Mouse (Mus musculus): ENCODE data around the gene Ptrh1. TPM values are rescaled to one million over a fixed set of nuclear protein-coding genes. Genes with fewer than 3 reads are reported as not detected.

Ptrh1 gene
- total and polyA plus RNA-seq, 3 experiments: 2.2 to 4.2 (median 2.4) TPM

- no peak for TF ChIP-seq CTCF (IDR thresholded peaks at IDR 0.05)
- no peak for TF ChIP-seq POLR2A (IDR thresholded peaks at IDR 0.05; ENCODE audit: insufficient read depth, low read depth, low read length)
- no peak for TF ChIP-seq EP300 (IDR thresholded peaks at IDR 0.05; ENCODE audit: insufficient read depth, low read depth, low read length)
- DNase-seq: no peak
- Histone ChIP-seq H3K9ac (ENCODE audit: low read depth, low read length) (peak overlapping the region; percentile 13), H3K27me3 (ENCODE audit: control insufficient read depth, insufficient read depth, low read length) (no peaks in the 10 kb centered on the region), H3K4me1 (ENCODE audit: control insufficient read depth, insufficient read depth, low read length) (peaks cover 23% of the 10 kb centered on the region), H3K4me3 (no peak overlapping the region; the same call in 1 of the 2 replicates), H3K79me2 (replicated peaks; ENCODE audit: control insufficient read depth, insufficient read depth, low read length) (no peaks in the 10 kb centered on the region), H3K27ac (peak overlapping the region; percentile 87), H3K36me3 (ENCODE audit: control insufficient read depth, insufficient read depth, low read length) (peaks cover 2% of the 10 kb centered on the region)
- intact Hi-C loops (cut with DNase I): loop anchor here (5.0 kb wide), 1 partner anchor 80 kb away; no protein-coding TSS in a partner anchor
- WGBS: 34% methylated on average over 4 of the region's 4 CpGs
Observed at GRCm38 (mm10) chr2:32731911-32732310, 43.7 kb upstream of the Ptrh1 start.

- TF ChIP-seq EP300 (IDR thresholded peaks at IDR 0.05; ENCODE audit: insufficient read depth, low read depth, low read length) (peak; percentile 51; the same call in 1 of the 2 replicates), CTCF (IDR thresholded peaks at IDR 0.05) (no peak), POLR2A (IDR thresholded peaks at IDR 0.05; ENCODE audit: insufficient read depth, low read depth, low read length) (peak; percentile 52)
- Histone ChIP-seq H3K27ac (peak overlapping the region; percentile 87), H3K4me3 (no peak overlapping the region; the same call in 1 of the 2 replicates), H3K27me3 (ENCODE audit: control insufficient read depth, insufficient read depth, low read length) (no peaks in the 10 kb centered on the region), H3K4me1 (ENCODE audit: control insufficient read depth, insufficient read depth, low read length) (peaks cover 22% of the 10 kb centered on the region), H3K9ac (ENCODE audit: low read depth, low read length) (no peak overlapping the region), H3K79me2 (replicated peaks; ENCODE audit: control insufficient read depth, insufficient read depth, low read length) (no peaks in the 10 kb centered on the region), H3K36me3 (ENCODE audit: control insufficient read depth, insufficient read depth, low read length) (peaks cover 2% of the 10 kb centered on the region)
- WGBS: 41% methylated on average over 6 of the region's 6 CpGs
- intact Hi-C loops (cut with DNase I): loop anchor here (5.0 kb wide), 1 partner anchor 80 kb away; no protein-coding TSS in a partner anchor
- no peak for DNase-seq
Observed at GRCm38 (mm10) chr2:32732695-32733094, 42.9 kb upstream of the Ptrh1 start.

- peaks cover 22% of the 10 kb centered on the region for H3K4me1 ChIP-seq (ENCODE audit: control insufficient read depth, insufficient read depth, low read length)
- intact Hi-C loops (cut with DNase I): loop anchor here (5.0 kb wide), 1 partner anchor 82 kb away; no protein-coding TSS in a partner anchor
- H3K79me2 ChIP-seq (replicated peaks; ENCODE audit: control insufficient read depth, insufficient read depth, low read length): no peaks in the 10 kb centered on the region
- H3K36me3 ChIP-seq (ENCODE audit: control insufficient read depth, insufficient read depth, low read length): peaks cover 6% of the 10 kb centered on the region
- H3K27ac ChIP-seq: peak overlapping the region; percentile 79
- peak overlapping the region; percentile 30; the same call in 1 of the 2 replicates for H3K9ac ChIP-seq (ENCODE audit: low read depth, low read length)
- peak overlapping the region; percentile 7 for H3K4me3 ChIP-seq
- TF ChIP-seq POLR2A (IDR thresholded peaks at IDR 0.05; ENCODE audit: insufficient read depth, low read depth, low read length) (0 out of 2 replicates have a peak, but pooled peaks have one; percentile 29), EP300 (IDR thresholded peaks at IDR 0.05; ENCODE audit: insufficient read depth, low read depth, low read length) (no peak)
- WGBS: 39% methylated on average over 4 of the region's 4 CpGs
- H3K27me3 ChIP-seq (ENCODE audit: control insufficient read depth, insufficient read depth, low read length): no peaks in the 10 kb centered on the region
- DNase-seq: no peak
Observed at GRCm38 (mm10) chr2:32734480-32734879, 41.1 kb upstream of the Ptrh1 start.

- intact Hi-C loops (cut with DNase I): loop anchor here (5.0 kb wide), 1 partner anchor 83 kb away; no protein-coding TSS in a partner anchor
- Histone ChIP-seq H3K36me3 (ENCODE audit: control insufficient read depth, insufficient read depth, low read length) (peaks cover 6% of the 10 kb centered on the region), H3K9ac (ENCODE audit: low read depth, low read length) (peak overlapping the region; percentile 30; the same call in 1 of the 2 replicates), H3K27me3 (ENCODE audit: control insufficient read depth, insufficient read depth, low read length) (no peaks in the 10 kb centered on the region), H3K4me3 (peak overlapping the region; percentile 35), H3K27ac (peak overlapping the region; percentile 79), H3K79me2 (replicated peaks; ENCODE audit: control insufficient read depth, insufficient read depth, low read length) (no peaks in the 10 kb centered on the region), H3K4me1 (ENCODE audit: control insufficient read depth, insufficient read depth, low read length) (peaks cover 24% of the 10 kb centered on the region)
- peak; percentile 100 for TF ChIP-seq EP300 (IDR thresholded peaks at IDR 0.05; ENCODE audit: insufficient read depth, low read depth, low read length)
- TF ChIP-seq CTCF (IDR thresholded peaks at IDR 0.05): no peak
- peak; percentile 54; the same call in 1 of the 2 replicates for TF ChIP-seq POLR2A (IDR thresholded peaks at IDR 0.05; ENCODE audit: insufficient read depth, low read depth, low read length)
- DNase-seq: peak; percentile 83 to 87
- WGBS: 47% methylated on average over 4 of the region's 4 CpGs
Observed at GRCm38 (mm10) chr2:32734933-32735332, 40.7 kb upstream of the Ptrh1 start.

- no peak for TF ChIP-seq EP300 (IDR thresholded peaks at IDR 0.05; ENCODE audit: insufficient read depth, low read depth, low read length)
- TF ChIP-seq CTCF (IDR thresholded peaks at IDR 0.05): no peak
- no peak for TF ChIP-seq POLR2A (IDR thresholded peaks at IDR 0.05; ENCODE audit: insufficient read depth, low read depth, low read length)
- intact Hi-C loops (cut with DNase I): no loop called here
- peak overlapping the region; percentile 79 for H3K27ac ChIP-seq
- peaks cover 8% of the 10 kb centered on the region for H3K36me3 ChIP-seq (ENCODE audit: control insufficient read depth, insufficient read depth, low read length)
- peak overlapping the region; percentile 16; the same call in 1 of the 2 replicates for H3K4me3 ChIP-seq
- peak overlapping the region; percentile 34; the same call in 1 of the 2 replicates for H3K9ac ChIP-seq (ENCODE audit: low read depth, low read length)
- 60% methylated on average over 3 of the region's 3 CpGs for WGBS
- H3K4me1 ChIP-seq (ENCODE audit: control insufficient read depth, insufficient read depth, low read length): peaks cover 21% of the 10 kb centered on the region
- H3K27me3 ChIP-seq (ENCODE audit: control insufficient read depth, insufficient read depth, low read length): peaks cover 1% of the 10 kb centered on the region; the same call in 1 of the 2 replicates
- no peak for DNase-seq
- peaks cover 2% of the 10 kb centered on the region; the same call in 1 of the 2 replicates for H3K79me2 ChIP-seq (replicated peaks; ENCODE audit: control insufficient read depth, insufficient read depth, low read length)
Observed at GRCm38 (mm10) chr2:32736306-32736829, 39.2 kb upstream of the Ptrh1 start.

- Histone ChIP-seq H3K9ac (ENCODE audit: low read depth, low read length) (0 out of 2 replicates have a peak overlapping the region, but pooled peaks have one; percentile 17), H3K4me1 (ENCODE audit: control insufficient read depth, insufficient read depth, low read length) (peaks cover 20% of the 10 kb centered on the region), H3K27me3 (ENCODE audit: control insufficient read depth, insufficient read depth, low read length) (peaks cover 2% of the 10 kb centered on the region; the same call in 1 of the 2 replicates), H3K27ac (peak overlapping the region; percentile 79), H3K4me3 (no peak overlapping the region), H3K36me3 (ENCODE audit: control insufficient read depth, insufficient read depth, low read length) (peaks cover 8% of the 10 kb centered on the region), H3K79me2 (replicated peaks; ENCODE audit: control insufficient read depth, insufficient read depth, low read length) (peaks cover 5% of the 10 kb centered on the region)
- intact Hi-C loops (cut with DNase I): no loop called here
- 39% methylated on average over 6 of the region's 6 CpGs for WGBS
- DNase-seq: no peak
- peak; percentile 18; the same call in 1 of the 2 replicates for TF ChIP-seq CTCF (IDR thresholded peaks at IDR 0.05)
- no peak for TF ChIP-seq POLR2A (IDR thresholded peaks at IDR 0.05; ENCODE audit: insufficient read depth, low read depth, low read length)
- no peak for TF ChIP-seq EP300 (IDR thresholded peaks at IDR 0.05; ENCODE audit: insufficient read depth, low read depth, low read length)
Observed at GRCm38 (mm10) chr2:32737008-32737407, 38.6 kb upstream of the Ptrh1 start.
